Mouse (Mus musculus) adipose tissue, adult 10 weeks (tissue): Measurements from ENCODE around the gene Wwp2. TPM values are rescaled to one million over a fixed set of nuclear protein-coding genes. Genes with fewer than 3 reads are reported as not detected.

Experiments used
- polyA plus RNA-seq: library from polyadenylated mRNA; stranded (reverse); fragments of 350-450 nt; fragmentation: Illumina TruSeq; extraction: RNeasy Lipid Tissue Mini Kit (QIAGEN cat#74804); gene quantifications from one replicate; pipeline ENCODE4 v1.2.3, GENCODE M21; 2014; ENCODE audit warnings: low read depth, low replicate concordance

Gene Wwp2
- polyA plus RNA-seq: 22.6 TPM

DNA sequence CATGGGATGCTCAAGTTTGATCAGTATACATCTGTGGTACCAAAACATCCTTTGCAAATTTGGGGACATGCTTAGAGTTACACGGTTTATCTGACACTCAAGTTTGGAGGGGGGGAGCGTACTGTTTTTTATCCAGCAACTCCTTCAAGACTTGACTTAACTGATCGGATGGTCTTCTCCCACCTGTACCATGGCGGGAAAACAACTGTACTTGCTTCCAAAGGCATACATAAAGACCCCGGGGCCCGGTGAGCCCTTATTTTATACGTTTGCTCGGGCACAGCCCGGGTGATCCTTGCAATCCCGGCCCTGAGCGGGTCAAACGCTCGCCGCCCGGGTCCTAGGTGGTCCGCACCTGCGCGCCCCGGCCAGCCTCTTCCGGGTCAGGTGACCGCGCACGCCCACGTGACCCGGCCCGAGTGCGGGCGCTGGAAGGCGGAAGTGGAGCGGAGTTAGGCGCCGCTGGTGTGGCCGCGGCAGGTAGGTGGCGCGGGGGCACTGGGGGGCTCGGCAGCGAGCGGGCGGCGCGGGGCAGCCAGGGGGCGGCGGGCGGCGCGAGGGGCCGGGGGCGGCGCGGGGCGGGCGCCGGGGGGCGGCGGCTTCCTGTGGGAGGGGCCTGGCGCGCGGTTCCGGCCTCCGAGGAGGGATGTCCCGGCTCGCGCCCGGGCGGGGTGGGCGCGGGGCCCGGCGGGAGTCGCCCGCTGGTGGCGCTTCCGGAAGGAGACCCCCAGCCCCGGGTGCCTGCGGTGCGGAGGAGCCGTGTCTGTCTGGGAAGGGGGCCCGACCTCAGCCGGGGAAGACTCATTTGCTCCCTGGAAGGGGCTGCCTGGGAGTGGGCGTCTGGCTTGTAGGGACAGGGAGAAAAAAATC is at the start of gene Wwp2:
TSS of gene Wwp2 (plus strand) at position 404 of the 870 bp plus-strand sequence.

DNA sequence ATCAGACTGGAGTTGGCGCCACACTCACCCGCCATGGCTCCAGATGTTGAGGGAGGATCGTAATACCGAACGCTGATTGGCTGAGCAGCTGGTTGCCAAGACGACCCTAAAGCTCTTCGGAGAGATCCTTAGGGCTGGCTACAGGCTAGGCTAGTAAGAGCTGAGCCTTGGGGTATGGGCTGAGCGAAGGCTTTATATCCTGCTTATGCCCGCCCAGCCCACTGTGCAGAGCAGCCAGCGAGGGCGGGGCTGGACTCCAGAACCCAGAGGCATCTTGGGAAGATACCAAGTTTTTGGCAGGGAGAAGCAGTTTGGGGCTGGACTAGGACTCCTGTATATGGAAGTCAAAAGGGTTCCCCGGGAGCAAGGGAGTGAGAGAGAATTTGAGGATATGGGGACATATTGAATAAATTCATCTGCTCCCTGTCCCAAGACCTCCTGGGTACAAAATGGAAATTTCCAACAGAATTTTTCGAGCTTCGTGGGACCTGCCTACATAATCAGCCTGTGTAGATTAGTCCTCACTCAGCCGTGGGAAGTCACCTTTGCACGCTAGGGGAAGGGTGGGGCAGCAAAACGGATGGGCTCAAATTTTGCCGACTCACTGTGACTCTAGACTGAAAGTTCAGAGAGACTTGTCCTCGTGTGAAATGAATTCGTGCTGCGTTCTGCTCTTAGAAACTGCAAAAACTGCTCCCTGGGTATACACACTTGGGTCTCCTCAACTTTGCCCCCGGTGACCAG is 33.0 kb upstream of the Wwp2 start, which contains the start of gene Nqo1:
TSS of gene Nqo1 (minus strand) at position 169 of the 744 bp plus-strand sequence.

DNA sequence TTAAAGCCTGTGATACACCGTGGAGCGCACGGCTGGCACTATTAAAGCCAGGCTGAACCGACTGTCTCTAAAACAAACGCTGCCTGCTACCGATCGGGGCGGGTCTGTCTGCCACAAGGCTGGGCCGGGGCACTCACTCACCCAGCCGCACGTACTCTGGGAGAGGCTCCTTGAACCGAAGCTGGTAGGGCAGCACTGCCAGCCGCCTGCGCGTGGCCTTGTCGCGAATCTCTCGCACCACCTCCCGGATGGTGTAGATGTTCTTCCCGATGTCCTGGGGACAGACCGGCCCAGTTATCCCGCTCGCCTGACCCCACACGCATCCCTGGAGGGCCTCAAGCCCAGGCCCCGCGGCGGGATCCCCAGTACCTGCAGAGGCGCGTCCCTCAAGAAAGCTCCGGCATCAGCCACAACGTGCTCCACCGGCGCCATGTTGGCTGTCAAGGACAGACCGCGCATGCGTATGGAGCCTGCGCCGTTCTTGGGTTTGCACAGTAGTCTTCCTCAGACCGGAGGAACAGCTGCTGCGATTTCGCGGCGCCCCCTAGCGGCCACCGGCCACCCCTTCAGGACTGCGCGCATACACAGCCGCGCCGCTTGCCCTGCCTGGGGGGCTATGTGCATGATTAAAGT is 11.5 kb upstream of the Wwp2 start, which contains the start of gene Nob1:
TSS of gene Nob1 (minus strand) at position 455 of the 633 bp plus-strand sequence.

DNA sequence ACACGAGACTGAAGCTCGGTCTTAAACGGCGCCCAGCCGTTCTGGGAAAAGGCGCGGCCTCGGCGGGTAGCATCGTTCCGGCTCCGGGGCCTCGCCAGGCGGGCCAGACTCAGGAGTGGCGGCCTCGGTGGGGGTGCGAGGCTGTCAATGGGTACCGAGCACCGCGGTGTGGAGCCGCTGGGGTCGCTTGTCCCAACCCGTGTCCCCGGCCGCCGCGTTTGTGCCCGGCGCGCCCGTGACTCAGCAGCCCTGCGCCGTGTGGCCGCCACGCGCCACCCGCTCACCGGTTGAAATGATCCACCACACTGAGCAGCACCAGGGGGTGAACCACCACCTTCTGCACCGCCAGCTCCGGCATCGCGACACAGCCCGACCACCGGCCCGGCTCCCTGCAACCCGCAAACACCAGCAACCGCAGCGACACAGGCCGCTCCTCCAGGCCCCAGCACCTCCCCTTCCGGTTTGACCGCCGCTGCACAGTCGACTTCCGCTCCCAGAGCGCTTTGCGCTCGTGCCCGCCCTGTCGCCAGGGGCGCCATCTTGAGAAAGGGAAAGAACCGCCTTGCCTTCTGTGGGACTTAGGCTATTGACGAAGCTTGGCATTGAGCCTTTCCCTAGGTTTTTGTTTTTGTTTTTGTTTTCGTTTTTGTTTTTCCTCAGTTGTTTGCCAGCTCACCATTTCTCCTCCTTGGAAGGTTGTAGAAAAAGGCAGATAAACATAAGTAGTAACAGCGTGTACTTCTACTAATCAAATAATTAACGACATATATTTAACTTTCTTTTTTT is 152.0 kb downstream of the Wwp2 start, which contains the start of gene Psmd7:
TSS of gene Psmd7 (minus strand) at position 470 of the 786 bp plus-strand sequence.

Other genes with a start within 250 kb of the Wwp2 start
- 26.3 TPM for gene Nfat5, start 142.9 kb upstream of the Wwp2 start, polyA plus RNA-seq
- 31.6 TPM for gene Nqo1, start 33.2 kb upstream of the Wwp2 start, polyA plus RNA-seq
- 20.2 TPM for gene Nob1, start 11.3 kb upstream of the Wwp2 start, polyA plus RNA-seq
- 83.9 TPM for gene Psmd7, start 152.1 kb downstream of the Wwp2 start, polyA plus RNA-seq